Mouse (Mus musculus) small intestine, adult 2 months (tissue): ENCODE measurements around the gene Dcx. TPM values are rescaled to one million over a fixed set of nuclear protein-coding genes. Genes with fewer than 3 reads are reported as not detected.

Experiments
- H3K27ac ChIP-seq: fragments of 200-500 bp; 2 replicates; pipeline ENCODE4 v1.5.1; 2012; ENCODE audit warnings: low read depth, low read length, control low read depth, inconsistent platforms; ENCODE audit not compliant: insufficient read depth
- H3K27me3 ChIP-seq: fragments of 200-500 bp; 2 replicates; pipeline ENCODE4 v1.6.1; 2012; ENCODE audit warnings: mild to moderate bottlenecking, moderate library complexity, low read length, inconsistent platforms; ENCODE audit not compliant: control insufficient read depth, insufficient read depth
- H3K36me3 ChIP-seq: fragments of 200-500 bp; 2 replicates; pipeline ENCODE4 v1.6.1; 2012; ENCODE audit warnings: mild to moderate bottlenecking, low read length, control low read depth, inconsistent platforms; ENCODE audit not compliant: control insufficient read depth, insufficient read depth
- H3K4me1 ChIP-seq: fragments of 200-500 bp; 2 replicates; pipeline ENCODE4 v1.6.1; 2012; ENCODE audit warnings: low read length, inconsistent platforms, mixed read lengths; ENCODE audit not compliant: control insufficient read depth, insufficient read depth, insufficient read length
- H3K4me3 ChIP-seq: fragments of 200-500 bp; 2 replicates; pipeline ENCODE4 v1.5.1; 2012; ENCODE audit warnings: low read depth, mild to moderate bottlenecking, control low read depth, inconsistent platforms, low read length, moderate library complexity
- CTCF ChIP-seq: fragments of 200-500 bp; IDR thresholded peaks from 2 replicates; pipeline ENCODE4 v1.5.1; 2012; ENCODE audit warnings: low read depth, mild to moderate bottlenecking, control low read depth, inconsistent platforms, low read length, moderate library complexity, mixed read lengths; ENCODE audit not compliant: insufficient replicate concordance, insufficient read length; ENCODE audit errors: extremely low read depth
- POLR2A ChIP-seq: fragments of 200-500 bp; IDR thresholded peaks from 2 replicates; pipeline ENCODE4 v1.6.1; 2012; ENCODE audit warnings: low read depth, mild to moderate bottlenecking, control low read depth, inconsistent platforms, low read length, moderate library complexity
- WGBS: fragments of 180-500 bp; shearing (Covaris S2); methylation state at CpG from one replicate; pipeline ENCODE4 v1.1.7; 2018; 5-methylcytosine and 5-hydroxymethylcytosine counted together
- polyA plus RNA-seq: library from polyadenylated mRNA; depleted of rRNA; stranded (reverse); fragments of >200 nt; gene quantifications from 2 replicates; pipeline ENCODE4 v1.2.3, GENCODE M21; 2012; rRNA removed

The Dcx gene
- not detected in 2 replicates for polyA plus RNA-seq

GRCm38 (mm10) chrX:143932958-143933357 lies at the start of gene Dcx:
Gene Dcx (minus strand): TSS chrX:143933311.
- TF ChIP-seq CTCF (no peak), POLR2A (no peak)
- Histone ChIP-seq H3K4me1 (no peaks in the 10 kb centered on the region), H3K4me3 (no peak within 1 kb of the TSS), H3K27me3 (no peaks in the 10 kb centered on the region), H3K27ac (no peak within 1 kb of the TSS), H3K36me3 (no peaks in the 10 kb centered on the region)
- WGBS, result 46% methylated on average over 8 of the region's 8 CpGs

DNA sequence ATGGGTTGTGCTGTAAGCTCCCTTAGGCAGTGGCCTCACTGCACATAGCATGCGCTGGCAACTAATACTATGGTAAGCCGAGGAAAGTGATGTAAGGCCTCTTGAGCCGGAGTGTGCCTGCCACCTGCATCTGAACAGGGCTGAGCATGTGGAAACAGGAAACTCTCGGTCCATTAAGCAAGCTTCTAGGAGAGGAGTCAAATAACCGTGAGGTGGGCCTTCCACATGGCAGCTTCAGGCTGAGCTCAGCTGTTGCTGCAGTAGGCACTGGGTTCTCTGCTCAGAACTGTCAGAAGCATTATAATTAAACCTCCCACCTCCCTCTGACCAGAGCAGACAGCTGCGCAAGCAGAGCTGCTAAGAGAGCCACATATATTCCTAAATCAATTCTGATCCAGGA lies 33.1 kb upstream of the Dcx start:
- Histone ChIP-seq H3K4me3 (no peak overlapping the region), H3K27ac (no peak overlapping the region), H3K36me3 (no peaks in the 10 kb centered on the region), H3K27me3 (no peaks in the 10 kb centered on the region), H3K4me1 (no peaks in the 10 kb centered on the region)
- TF ChIP-seq POLR2A, result no peak
- TF ChIP-seq CTCF, result no peak
- 71% methylated on average over 6 of the region's 6 CpGs for WGBS

DNA sequence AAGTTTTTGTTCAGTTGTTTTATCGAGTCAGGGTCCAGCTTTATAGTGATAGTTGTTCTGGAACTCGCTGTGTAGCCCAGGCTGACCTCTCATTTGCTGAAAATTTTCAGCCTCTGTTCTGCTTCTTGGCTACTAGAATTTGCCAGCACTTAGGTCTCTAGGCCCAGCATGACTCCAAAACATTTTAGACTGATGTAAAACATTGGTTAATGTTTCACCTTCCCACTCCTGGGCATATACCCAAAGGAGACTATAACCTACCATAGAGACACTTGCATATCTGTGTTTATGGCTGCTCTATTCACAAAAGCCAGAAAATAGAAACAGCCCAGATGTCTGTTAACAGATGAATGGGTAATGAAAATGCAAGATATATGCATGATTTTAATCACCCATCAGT lies 560 bp upstream of the Dcx start:
- 72% methylated on average over 2 of the region's 2 CpGs for WGBS
- H3K27me3 ChIP-seq, result no peaks in the 10 kb centered on the region
- H3K27ac ChIP-seq, result no peak overlapping the region
- H3K4me3 ChIP-seq, result no peak overlapping the region
- TF ChIP-seq POLR2A (no peak), CTCF (no peak)
- H3K4me1 ChIP-seq, result no peaks in the 10 kb centered on the region
- no peaks in the 10 kb centered on the region for H3K36me3 ChIP-seq

- TF ChIP-seq POLR2A, result no peak
- no peak for TF ChIP-seq CTCF
- no peaks in the 10 kb centered on the region for H3K27me3 ChIP-seq
- H3K36me3 ChIP-seq, result no peaks in the 10 kb centered on the region
- H3K27ac ChIP-seq, result no peak overlapping the region
- WGBS, result 54% methylated on average over 1 of the region's 1 CpGs
- H3K4me3 ChIP-seq, result no peak overlapping the region
- H3K4me1 ChIP-seq, result no peaks in the 10 kb centered on the region
Measured at GRCm38 (mm10) chrX:143932530-143932929, 581 bp downstream of the Dcx start.

- Histone ChIP-seq H3K27me3 (no peaks in the 10 kb centered on the region), H3K4me3 (no peak overlapping the region), H3K36me3 (no peaks in the 10 kb centered on the region), H3K27ac (no peak overlapping the region), H3K4me1 (no peaks in the 10 kb centered on the region)
- no peak for TF ChIP-seq POLR2A
- no peak for TF ChIP-seq CTCF
- WGBS, result 48% methylated on average over 6 of the region's 6 CpGs
Measured at GRCm38 (mm10) chrX:143931400-143932185, 1.5 kb downstream of the Dcx start.

DNA sequence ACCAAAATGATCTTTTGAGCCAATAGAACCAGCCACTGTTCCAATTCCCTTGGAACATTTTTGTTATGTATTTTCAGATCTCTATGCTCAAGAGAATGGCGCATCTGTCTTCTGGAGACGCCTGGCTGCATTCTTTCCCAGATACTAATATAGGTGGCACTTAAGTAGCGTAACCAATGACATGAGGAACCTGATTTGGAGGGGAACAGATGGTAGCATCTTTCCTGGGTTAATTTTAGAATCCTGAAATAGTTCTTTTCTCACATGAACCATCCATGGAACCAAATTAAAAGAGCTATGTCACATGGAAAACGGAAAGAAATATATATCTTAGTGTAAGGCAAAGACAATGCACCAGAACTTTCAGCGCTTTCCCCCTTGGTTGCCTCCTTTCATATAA lies 11.0 kb downstream of the Dcx start:
- H3K36me3 ChIP-seq, result no peaks in the 10 kb centered on the region
- 88% methylated on average over 5 of the region's 5 CpGs for WGBS
- no peak overlapping the region for H3K4me3 ChIP-seq
- H3K27ac ChIP-seq, result no peak overlapping the region
- TF ChIP-seq POLR2A (no peak), CTCF (no peak)
- no peaks in the 10 kb centered on the region for H3K4me1 ChIP-seq
- H3K27me3 ChIP-seq, result no peaks in the 10 kb centered on the region

DNA sequence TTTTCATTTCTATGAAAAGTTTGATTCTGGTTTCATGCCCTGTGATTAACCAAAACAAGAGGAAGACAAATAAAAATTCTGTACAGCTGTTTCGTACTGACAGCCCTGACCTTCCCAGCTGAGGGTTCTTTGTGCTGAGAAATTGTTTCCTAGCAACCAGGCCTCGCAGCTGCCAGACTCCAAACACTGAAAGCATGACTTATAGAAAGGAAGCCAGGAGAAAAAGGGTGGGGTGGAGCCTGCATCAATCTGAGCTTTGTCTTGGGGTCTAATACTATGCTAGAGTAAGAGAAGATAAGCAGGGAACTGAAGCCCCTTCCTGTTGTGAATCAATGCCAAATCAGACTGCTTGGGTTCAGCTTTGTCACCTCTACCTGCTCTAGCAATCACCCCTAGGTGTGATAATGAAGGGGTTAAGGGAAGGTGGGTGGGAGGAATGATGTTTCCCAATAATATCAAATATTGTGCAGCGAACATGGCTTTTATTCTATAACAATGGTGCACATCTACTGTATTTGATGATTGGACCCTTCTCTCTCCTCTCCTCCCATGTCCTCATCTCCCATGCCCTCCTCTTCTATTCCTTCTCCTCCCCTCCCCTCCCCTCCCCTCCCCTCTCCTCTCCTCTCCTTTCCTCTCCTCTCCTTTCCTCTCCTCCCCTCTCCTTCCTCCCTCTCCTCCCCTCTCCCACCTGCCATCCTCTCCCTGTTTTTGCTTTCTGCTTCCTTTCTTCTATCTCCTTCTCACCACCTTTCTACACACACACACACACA lies 26.2 kb downstream of the Dcx start:
- no peaks in the 10 kb centered on the region for H3K36me3 ChIP-seq
- no peak overlapping the region for H3K4me3 ChIP-seq
- no peak for TF ChIP-seq CTCF
- WGBS, result 23% methylated on average over 3 of the region's 3 CpGs
- H3K4me1 ChIP-seq, result no peaks in the 10 kb centered on the region
- no peaks in the 10 kb centered on the region for H3K27me3 ChIP-seq
- H3K27ac ChIP-seq, result no peak overlapping the region
